Mouse (Mus musculus): ENCODE measurements around the gene Kcnj10. TPM values are rescaled to one million over a fixed set of nuclear protein-coding genes. Genes with fewer than 3 reads are reported as not detected.

Kcnj10 gene
- polyA plus RNA-seq, 1 experiment from 2014 or later: 0.93 TPM

DNA sequence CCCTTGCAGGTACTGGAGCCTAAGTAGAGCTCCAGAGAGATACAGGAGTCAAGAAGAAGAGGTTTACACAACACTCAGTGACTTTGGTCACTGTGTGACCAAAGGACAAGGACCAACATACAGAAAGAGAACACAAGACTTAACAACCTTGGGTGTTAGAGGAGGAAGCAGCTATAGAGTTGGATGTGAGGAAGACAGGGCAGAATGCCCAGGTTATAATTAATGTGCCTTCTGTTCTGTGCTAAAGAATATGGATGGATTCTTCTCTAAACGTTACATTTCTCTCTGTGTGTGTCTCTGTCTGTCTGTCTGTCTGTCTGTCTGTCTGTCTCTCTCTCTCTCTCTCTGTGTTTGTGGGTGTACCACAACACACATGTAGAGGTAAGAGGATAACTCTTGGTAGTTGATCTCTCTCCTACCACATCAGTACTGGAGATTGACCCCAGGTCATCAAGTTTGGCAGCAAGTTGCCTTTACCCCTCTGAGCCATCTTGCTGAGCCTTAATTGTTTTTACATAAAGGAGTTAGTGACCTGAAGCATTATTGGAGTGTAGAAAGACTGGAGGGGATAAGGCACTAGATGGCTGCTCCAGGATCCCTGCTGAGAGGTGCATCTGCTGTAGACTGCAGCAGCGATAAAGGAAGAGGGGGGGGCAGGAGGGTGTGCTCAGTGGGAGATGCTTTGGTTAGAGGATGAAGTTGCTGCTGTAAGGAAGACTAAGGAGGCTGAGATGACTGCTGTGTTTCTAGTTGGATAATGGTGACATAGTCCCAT, 3.4 kb upstream of the Kcnj10 start:
- Histone ChIP-seq H3K9me3 (no peaks in the 10 kb centered on the region), H3K27ac (no peak overlapping the region), H3K27me3 (peaks cover 32% of the 10 kb centered on the region), H3K4me2 (no peak overlapping the region), H3K4me3 (replicated peaks) (no peak overlapping the region), H3K9ac (no peak overlapping the region), H3K36me3 (replicated peaks) (no peaks in the 10 kb centered on the region), H3K4me1 (peaks cover 25% of the 10 kb centered on the region)
- 31% methylated on average over 2 of the region's 2 CpGs for WGBS
- ATAC-seq (ENCODE audit: low FRiP score): no peak

GRCm38 (mm10) chr1:172341386-172341785, 376 bp downstream of the Kcnj10 start:
- Histone ChIP-seq H3K9ac (peak overlapping the region; percentile 47), H3K4me3 (replicated peaks) (peak overlapping the region; percentile 51), H3K36me3 (replicated peaks) (no peaks in the 10 kb centered on the region), H3K4me1 (peaks cover 33% of the 10 kb centered on the region), H3K9me3 (no peaks in the 10 kb centered on the region), H3K4me2 (peak overlapping the region; percentile 69), H3K27me3 (peaks cover 27% of the 10 kb centered on the region), H3K27ac (no peak overlapping the region)
- peak; percentile 1; the same call in 1 of the 2 replicates for ATAC-seq (ENCODE audit: low FRiP score)
- 20% methylated on average over 10 of the region's 10 CpGs for WGBS

DNA sequence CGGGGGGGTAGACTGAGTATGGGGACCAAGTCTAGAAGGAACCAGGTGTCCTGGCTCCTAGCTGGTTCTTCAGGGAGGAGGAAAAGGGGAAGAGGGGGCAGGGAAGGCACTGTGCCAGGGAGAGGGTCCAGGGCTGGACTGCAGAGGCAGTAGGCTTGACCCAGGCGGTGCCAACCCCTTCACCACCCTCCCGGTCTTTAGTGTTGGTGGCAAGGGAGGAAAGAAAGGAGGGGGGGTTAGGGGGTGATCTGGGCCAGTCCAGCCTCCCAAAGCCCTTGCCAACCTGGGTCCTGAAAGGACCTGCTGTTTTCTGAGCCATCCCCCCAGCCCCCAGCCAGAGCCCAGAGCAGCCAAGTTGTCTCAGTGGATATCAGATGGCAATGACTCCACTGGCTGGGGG, 1.7 kb downstream of the Kcnj10 start:
- no peak overlapping the region for H3K9ac ChIP-seq
- H3K9me3 ChIP-seq: no peaks in the 10 kb centered on the region
- H3K4me2 ChIP-seq: peak overlapping the region; percentile 69
- peaks cover 27% of the 10 kb centered on the region for H3K27me3 ChIP-seq
- H3K4me1 ChIP-seq: peaks cover 33% of the 10 kb centered on the region
- H3K36me3 ChIP-seq (replicated peaks): no peaks in the 10 kb centered on the region
- WGBS: 87% methylated on average over 3 of the region's 3 CpGs
- H3K4me3 ChIP-seq (replicated peaks): no peak overlapping the region
- ATAC-seq (ENCODE audit: low FRiP score): no peak
- H3K27ac ChIP-seq: no peak overlapping the region

- Histone ChIP-seq H3K9me3 (no peaks in the 10 kb centered on the region), H3K36me3 (replicated peaks) (no peaks in the 10 kb centered on the region), H3K27ac (no peak overlapping the region), H3K4me2 (no peak overlapping the region), H3K27me3 (peaks cover 22% of the 10 kb centered on the region), H3K4me1 (peaks cover 37% of the 10 kb centered on the region), H3K4me3 (replicated peaks) (no peak overlapping the region), H3K9ac (no peak overlapping the region)
- ATAC-seq (ENCODE audit: low FRiP score): no peak
- 52% methylated on average over 3 of the region's 3 CpGs for WGBS
These were observed 2.9 kb downstream of the Kcnj10 start for GRCm38 (mm10) chr1:172343914-172344313.

DNA sequence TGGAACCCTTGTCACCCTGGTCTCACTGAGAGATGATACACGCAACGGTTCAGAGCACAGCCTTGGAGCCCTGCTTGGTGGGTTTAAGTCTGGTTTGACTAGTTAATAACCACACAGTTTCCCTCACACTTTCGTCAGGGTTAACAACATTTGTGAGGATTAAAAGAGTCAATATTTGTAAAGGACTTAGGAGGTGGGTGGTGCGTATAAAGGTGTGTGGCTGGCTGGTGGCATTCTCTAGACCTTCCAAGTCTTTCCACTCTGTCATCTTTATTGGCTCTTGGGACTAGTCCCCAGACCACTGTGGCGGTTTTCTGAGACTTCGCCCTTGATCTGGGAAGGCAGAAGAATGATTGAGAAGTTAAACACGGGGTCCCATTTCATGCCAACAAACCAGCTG, 3.8 kb downstream of the Kcnj10 start:
- peaks cover 46% of the 10 kb centered on the region for H3K4me1 ChIP-seq
- H3K4me3 ChIP-seq (replicated peaks): no peak overlapping the region
- H3K4me2 ChIP-seq: no peak overlapping the region
- H3K27ac ChIP-seq: no peak overlapping the region
- peaks cover 18% of the 10 kb centered on the region for H3K27me3 ChIP-seq
- no peak overlapping the region for H3K9ac ChIP-seq
- no peak for ATAC-seq (ENCODE audit: low FRiP score)
- 90% methylated on average over 7 of the region's 7 CpGs for WGBS
- H3K36me3 ChIP-seq (replicated peaks): no peaks in the 10 kb centered on the region
- no peaks in the 10 kb centered on the region for H3K9me3 ChIP-seq

DNA sequence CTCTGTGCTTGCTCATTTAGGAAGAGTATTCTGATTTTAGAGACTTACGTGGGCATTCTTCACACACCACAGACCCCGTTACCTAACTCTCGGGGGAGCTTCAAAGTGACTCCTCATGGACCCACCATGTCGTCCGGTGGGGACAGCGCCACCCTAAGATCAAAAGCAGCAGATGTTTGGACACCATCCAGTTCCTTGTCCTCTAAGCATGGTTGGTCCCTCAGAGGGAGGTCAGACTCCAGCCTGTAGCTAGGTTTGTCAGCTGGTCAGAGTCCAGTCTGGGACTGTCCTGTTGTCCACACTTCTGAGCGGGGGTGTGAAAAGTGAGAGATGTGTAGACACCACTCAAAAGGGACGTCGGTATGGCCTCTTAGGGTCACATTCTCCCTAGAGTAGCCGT, 5.7 kb downstream of the Kcnj10 start:
- H3K27ac ChIP-seq: no peak overlapping the region
- ATAC-seq (ENCODE audit: low FRiP score): no peak
- H3K4me1 ChIP-seq: peaks cover 52% of the 10 kb centered on the region
- no peaks in the 10 kb centered on the region for H3K9me3 ChIP-seq
- no peak overlapping the region for H3K9ac ChIP-seq
- H3K4me3 ChIP-seq (replicated peaks): no peak overlapping the region
- H3K36me3 ChIP-seq (replicated peaks): no peaks in the 10 kb centered on the region
- no peak overlapping the region for H3K4me2 ChIP-seq
- WGBS: 88% methylated on average over 10 of the region's 10 CpGs
- H3K27me3 ChIP-seq: peaks cover 11% of the 10 kb centered on the region

GRCm38 (mm10) chr1:172347382-172347781, 6.4 kb downstream of the Kcnj10 start:
- no peak for ATAC-seq (ENCODE audit: low FRiP score)
- Histone ChIP-seq H3K4me2 (no peak overlapping the region), H3K9me3 (no peaks in the 10 kb centered on the region), H3K4me1 (peaks cover 50% of the 10 kb centered on the region), H3K27me3 (peaks cover 4% of the 10 kb centered on the region; the same call in 1 of the 2 replicates), H3K9ac (no peak overlapping the region), H3K36me3 (replicated peaks) (no peaks in the 10 kb centered on the region), H3K4me3 (replicated peaks) (no peak overlapping the region), H3K27ac (no peak overlapping the region)
- WGBS: 91% methylated on average over 12 of the region's 12 CpGs

GRCm38 (mm10) chr1:172349504-172349903, 8.5 kb downstream of the Kcnj10 start:
- Histone ChIP-seq H3K27me3 (no peaks in the 10 kb centered on the region), H3K4me1 (peaks cover 42% of the 10 kb centered on the region), H3K4me2 (peak overlapping the region; percentile 41), H3K9me3 (no peaks in the 10 kb centered on the region), H3K36me3 (replicated peaks) (no peaks in the 10 kb centered on the region), H3K9ac (peak overlapping the region; percentile 30), H3K27ac (peak overlapping the region; percentile 93), H3K4me3 (replicated peaks) (no peak overlapping the region)
- ATAC-seq (ENCODE audit: low FRiP score): peak; percentile 42
- 33% methylated on average over 5 of the region's 5 CpGs for WGBS

DNA sequence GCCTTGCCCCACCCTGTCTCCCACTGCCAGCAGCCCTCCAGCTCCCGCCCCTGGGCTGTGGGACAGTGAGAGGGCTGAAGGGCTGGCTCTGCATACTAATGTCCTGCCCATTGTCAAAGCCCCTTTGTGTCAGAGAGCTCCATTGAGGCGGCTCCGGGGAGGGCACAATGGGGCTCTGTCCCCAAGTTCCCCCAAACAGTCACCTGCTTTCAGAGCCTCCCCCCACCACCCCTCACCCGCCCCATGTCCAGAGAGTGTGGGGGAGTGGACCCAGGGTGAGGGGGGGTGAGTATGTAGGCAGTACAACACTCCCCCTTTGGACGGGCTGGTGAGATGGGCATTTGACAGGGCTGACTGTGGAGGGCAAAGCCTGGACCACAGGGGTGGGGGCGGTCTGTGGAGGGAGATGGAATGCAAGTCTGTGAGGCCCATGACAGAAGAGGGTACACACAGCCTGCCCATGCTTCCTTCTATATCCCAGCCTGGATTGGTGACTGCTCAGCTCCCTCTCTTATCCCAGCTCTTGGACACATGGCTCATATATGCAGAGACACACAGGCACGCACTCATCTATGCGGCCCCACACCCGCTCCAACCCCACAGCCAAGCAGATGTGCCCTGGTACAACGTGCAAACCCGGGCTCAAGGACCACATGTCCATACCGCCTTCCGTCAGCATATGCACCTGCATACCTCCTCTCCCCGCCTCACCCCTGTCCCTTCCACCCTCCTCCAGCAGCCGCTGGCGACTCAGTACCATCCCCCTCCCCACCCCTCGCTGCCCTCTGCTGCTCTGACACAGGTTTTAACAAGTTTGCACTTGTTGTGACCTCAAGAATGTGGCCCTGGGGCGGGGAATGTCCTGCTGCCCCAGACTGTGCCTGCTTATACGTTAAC, 9.2 kb downstream of the Kcnj10 start:
- WGBS: 1% methylated on average over 18 of the region's 19 CpGs
- peak overlapping the region; percentile 33 for H3K9ac ChIP-seq
- no peaks in the 10 kb centered on the region for H3K9me3 ChIP-seq
- H3K27me3 ChIP-seq: no peaks in the 10 kb centered on the region
- peak; percentile 97 for ATAC-seq (ENCODE audit: low FRiP score)
- peak overlapping the region; percentile 41 for H3K4me2 ChIP-seq
- H3K27ac ChIP-seq: peak overlapping the region; percentile 93
- peaks cover 48% of the 10 kb centered on the region for H3K4me1 ChIP-seq
- no peak overlapping the region for H3K4me3 ChIP-seq (replicated peaks)
- no peaks in the 10 kb centered on the region for H3K36me3 ChIP-seq (replicated peaks)

DNA sequence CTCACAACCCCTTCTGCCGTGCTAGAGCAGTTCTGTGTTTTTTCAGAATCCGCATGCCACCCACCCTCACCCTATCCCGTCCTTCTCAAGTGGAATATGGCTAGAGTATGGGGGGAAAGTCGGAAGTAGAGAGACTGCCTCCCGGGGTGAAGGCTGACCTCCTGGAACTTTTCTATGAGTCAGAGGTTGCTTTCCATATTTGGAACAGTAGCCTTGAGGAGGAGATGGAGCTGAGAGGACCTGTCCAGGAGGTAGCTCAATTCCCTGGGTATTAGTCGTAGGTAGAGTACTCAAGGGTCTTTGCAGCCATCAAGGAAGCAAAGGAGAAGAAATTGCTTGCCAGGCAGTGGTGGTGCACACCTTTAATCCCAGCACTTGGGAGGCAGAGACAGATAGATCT, 11.0 kb downstream of the Kcnj10 start:
- H3K4me1 ChIP-seq: peaks cover 60% of the 10 kb centered on the region
- WGBS: 76% methylated on average over 6 of the region's 6 CpGs
- H3K9me3 ChIP-seq: no peaks in the 10 kb centered on the region
- H3K4me2 ChIP-seq: no peak overlapping the region
- no peak overlapping the region for H3K4me3 ChIP-seq (replicated peaks)
- no peaks in the 10 kb centered on the region for H3K36me3 ChIP-seq (replicated peaks)
- no peak for ATAC-seq (ENCODE audit: low FRiP score)
- H3K9ac ChIP-seq: no peak overlapping the region
- peak overlapping the region; percentile 93 for H3K27ac ChIP-seq
- H3K27me3 ChIP-seq: no peaks in the 10 kb centered on the region

GRCm38 (mm10) chr1:172352453-172352852, 11.4 kb downstream of the Kcnj10 start:
- Histone ChIP-seq H3K4me1 (peaks cover 63% of the 10 kb centered on the region), H3K9me3 (no peaks in the 10 kb centered on the region), H3K36me3 (replicated peaks) (no peaks in the 10 kb centered on the region), H3K27ac (no peak overlapping the region), H3K9ac (no peak overlapping the region), H3K4me3 (replicated peaks) (no peak overlapping the region), H3K4me2 (no peak overlapping the region), H3K27me3 (no peaks in the 10 kb centered on the region)
- no peak for ATAC-seq (ENCODE audit: low FRiP score)
- 95% methylated on average over 3 of the region's 3 CpGs for WGBS

- H3K9ac ChIP-seq: no peak overlapping the region
- no peaks in the 10 kb centered on the region for H3K36me3 ChIP-seq (replicated peaks)
- H3K27me3 ChIP-seq: no peaks in the 10 kb centered on the region; the same call in 1 of the 2 replicates
- H3K9me3 ChIP-seq: no peaks in the 10 kb centered on the region
- no peak overlapping the region for H3K4me2 ChIP-seq
- peak overlapping the region; percentile 71 for H3K27ac ChIP-seq
- ATAC-seq (ENCODE audit: low FRiP score): no peak
- peaks cover 58% of the 10 kb centered on the region for H3K4me1 ChIP-seq
- 11% methylated on average over 3 of the region's 3 CpGs for WGBS
- H3K4me3 ChIP-seq (replicated peaks): no peak overlapping the region
These were observed 14.3 kb downstream of the Kcnj10 start for GRCm38 (mm10) chr1:172355336-172355735.
